Mouse (Mus musculus) C2C12 (cell line): ENCODE data around the gene Dhx58. TPM values are rescaled to one million over a fixed set of nuclear protein-coding genes. Genes with fewer than 3 reads are reported as not detected.
A peak's percentile ranks its signal among the peaks of the same experiment; 100 is the strongest.

Experiments used
- H3K27me3 ChIP-seq: one replicate; pipeline ENCODE4 v1.6.1; 2011; ENCODE audit not compliant: control insufficient read depth, insufficient read depth, insufficient read length
- H3K36me3 ChIP-seq: one replicate; pipeline ENCODE4 v1.6.1; 2011; ENCODE audit not compliant: control insufficient read depth, insufficient read depth
- H3K4me3 ChIP-seq: one replicate; pipeline ENCODE4 v1.5.1; 2011; ENCODE audit warnings: mild to moderate bottlenecking, control low read depth; ENCODE audit not compliant: poor library complexity, insufficient read depth, severe bottlenecking
- H3K79me2 ChIP-seq: one replicate; pipeline ENCODE4 v1.6.1; 2011; ENCODE audit not compliant: control insufficient read depth, insufficient read depth
- H3K79me3 ChIP-seq: one replicate; pipeline ENCODE4 v1.6.1; 2011; ENCODE audit warnings: low read depth, control low read depth
- H3ac ChIP-seq: one replicate; pipeline ENCODE3; 2011; ENCODE audit warnings: low read depth; ENCODE audit not compliant: control insufficient read depth, insufficient read length
- CEBPB ChIP-seq: IDR thresholded peaks from one replicate; pipeline ENCODE4 v1.6.1; 2011; ENCODE audit warnings: low read depth, mild to moderate bottlenecking, control low read depth, moderate library complexity
- CTCF ChIP-seq: IDR thresholded peaks from one replicate; pipeline ENCODE4 v1.5.1; 2011; ENCODE audit not compliant: control insufficient read depth, insufficient read depth, insufficient read length
- FOSL1 ChIP-seq: IDR thresholded peaks from one replicate; pipeline ENCODE4 v1.8.0; 2011; ENCODE audit warnings: mild to moderate bottlenecking, low read length; ENCODE audit not compliant: poor library complexity, insufficient read depth, severe bottlenecking
- MAX ChIP-seq: IDR thresholded peaks from one replicate; pipeline ENCODE4 v1.6.1; 2011; ENCODE audit warnings: mild to moderate bottlenecking, control low read depth
- MYOD1 ChIP-seq: IDR thresholded peaks from one replicate; pipeline ENCODE4 v1.6.1; 2011; ENCODE audit warnings: low read depth; ENCODE audit not compliant: control insufficient read depth, insufficient read length
- MYOG ChIP-seq: IDR thresholded peaks from one replicate; pipeline ENCODE4 v1.6.1; 2011; ENCODE audit not compliant: control insufficient read depth, insufficient read length; ENCODE audit errors: extremely low read depth
- USF1 ChIP-seq: IDR thresholded peaks from one replicate; pipeline ENCODE4 v1.6.1; 2011; ENCODE audit warnings: low read depth, mild to moderate bottlenecking, control low read depth, moderate library complexity
- polyA plus RNA-seq: library from polyadenylated mRNA; unstranded; fragments of >200 nt; fragmentation: generic; extraction: Trizol; gene quantifications from one replicate; pipeline ENCODE4 v1.2.1, GENCODE M21; 2012; ENCODE audit warnings: missing spikeins

Gene Dhx58
- polyA plus RNA-seq, 1 experiment: 0.64 TPM

DNA sequence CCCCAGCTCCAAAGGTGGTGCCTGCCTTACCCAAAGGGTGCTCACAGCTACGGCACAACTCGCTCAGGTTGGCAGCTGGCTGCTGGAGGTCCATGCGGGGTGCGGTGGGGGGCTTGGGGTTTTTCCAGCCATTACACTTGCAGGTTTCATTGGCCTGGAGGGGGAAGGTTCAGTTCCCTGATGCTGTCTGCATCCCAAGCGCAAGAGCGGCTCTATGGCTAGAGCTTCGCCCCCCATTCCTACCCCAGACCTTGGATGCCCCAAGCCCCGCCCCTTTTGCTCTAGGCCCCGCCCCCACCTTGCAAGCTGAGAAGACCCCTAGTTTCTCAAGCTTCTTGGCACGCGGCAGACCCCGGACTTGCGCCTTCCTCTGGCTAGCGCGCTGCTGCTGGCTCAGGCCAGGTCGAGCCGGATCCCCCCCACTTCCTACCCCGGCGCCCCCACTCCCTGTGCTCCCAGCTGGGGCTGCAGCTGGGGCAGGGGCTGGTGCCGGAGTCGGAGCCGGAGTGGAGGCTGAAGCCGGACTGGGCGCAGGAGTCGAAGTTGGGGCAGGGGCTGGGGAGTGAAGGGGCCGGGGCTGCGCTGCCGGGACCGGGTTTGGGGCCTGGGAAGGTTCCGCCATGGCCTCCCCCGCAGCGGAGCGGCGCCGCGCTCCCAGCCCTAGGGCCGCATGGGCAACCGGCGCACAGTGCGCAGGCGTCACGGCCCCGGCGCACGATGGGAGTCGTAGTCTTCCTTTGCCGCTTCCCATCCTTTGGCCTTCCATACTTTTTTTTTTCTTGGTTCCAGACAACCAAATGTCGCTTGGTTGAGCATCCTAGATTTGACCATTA, 7.9 kb upstream of the Dhx58 start, which contains the start of gene Kat2a:
Gene Kat2a, minus strand, starts transcription at position 683 of the 833 bp plus-strand sequence.
- Histone ChIP-seq H3ac (peak within 1 kb of the TSS; percentile 82), H3K79me3 (peaks cover 9% of the 10 kb centered on the region), H3K4me3 (peak within 1 kb of the TSS; percentile 94), H3K27me3 (no peaks in the 10 kb centered on the region), H3K36me3 (peaks cover 65% of the 10 kb centered on the region), H3K79me2 (peaks cover 18% of the 10 kb centered on the region)
- TF ChIP-seq MYOG (no peak), MAX (peak; percentile 93)

DNA sequence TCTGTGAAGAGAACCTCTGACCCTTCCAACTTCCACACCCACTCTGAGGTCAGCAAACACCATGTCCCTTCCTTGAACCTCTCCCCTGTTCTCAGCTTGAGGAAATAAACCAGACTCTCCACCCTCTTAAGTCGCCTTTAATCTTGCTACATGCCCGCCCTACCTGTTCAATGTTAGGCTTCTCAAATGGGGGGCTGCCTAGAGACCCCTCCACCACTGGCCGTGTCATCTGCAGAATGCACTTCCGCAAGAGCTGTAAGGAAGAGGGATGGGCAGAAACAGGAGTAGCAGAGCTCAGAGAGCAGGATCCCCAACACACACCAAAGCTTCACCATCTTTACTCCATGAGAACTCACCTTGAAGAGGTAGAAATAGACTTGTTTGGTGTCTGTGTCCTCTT, 6.9 kb upstream of the Dhx58 start:
- Histone ChIP-seq H3ac (no peak overlapping the region), H3K79me3 (peaks cover 9% of the 10 kb centered on the region), H3K27me3 (no peaks in the 10 kb centered on the region), H3K4me3 (no peak overlapping the region), H3K36me3 (peaks cover 66% of the 10 kb centered on the region), H3K79me2 (peaks cover 18% of the 10 kb centered on the region)
- TF ChIP-seq CTCF: no peak
- no peak for TF ChIP-seq USF1
- TF ChIP-seq MAX: no peak
- no peak for TF ChIP-seq CEBPB
- TF ChIP-seq MYOG: no peak
- no peak for TF ChIP-seq MYOD1
- no peak for TF ChIP-seq FOSL1

DNA sequence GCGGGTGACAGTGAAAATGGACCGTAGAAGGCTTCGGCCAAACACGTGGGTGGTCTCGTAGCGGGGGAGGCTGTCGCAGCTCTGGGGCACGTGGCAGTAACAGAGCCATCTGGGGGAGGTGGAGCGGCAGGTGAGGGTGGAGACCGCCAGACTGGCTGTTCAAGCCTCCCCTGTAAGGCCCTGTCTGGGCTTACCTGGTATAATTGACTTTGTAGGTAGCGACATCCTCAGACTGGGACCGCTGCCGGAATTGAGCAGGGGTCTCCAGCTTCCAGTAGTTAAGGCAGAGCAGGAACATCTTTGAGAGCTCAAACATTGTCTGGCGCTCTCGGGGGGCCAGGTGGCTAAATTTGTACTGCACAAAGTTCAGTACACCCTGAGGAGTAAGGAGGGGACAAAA, 6.5 kb upstream of the Dhx58 start:
- TF ChIP-seq CTCF (no peak), CEBPB (no peak), MYOG (no peak), MYOD1 (no peak), USF1 (no peak)
- Histone ChIP-seq H3K4me3 (no peak overlapping the region), H3K79me3 (peaks cover 9% of the 10 kb centered on the region), H3K36me3 (peaks cover 69% of the 10 kb centered on the region), H3ac (no peak overlapping the region), H3K27me3 (no peaks in the 10 kb centered on the region), H3K79me2 (peaks cover 18% of the 10 kb centered on the region)

DNA sequence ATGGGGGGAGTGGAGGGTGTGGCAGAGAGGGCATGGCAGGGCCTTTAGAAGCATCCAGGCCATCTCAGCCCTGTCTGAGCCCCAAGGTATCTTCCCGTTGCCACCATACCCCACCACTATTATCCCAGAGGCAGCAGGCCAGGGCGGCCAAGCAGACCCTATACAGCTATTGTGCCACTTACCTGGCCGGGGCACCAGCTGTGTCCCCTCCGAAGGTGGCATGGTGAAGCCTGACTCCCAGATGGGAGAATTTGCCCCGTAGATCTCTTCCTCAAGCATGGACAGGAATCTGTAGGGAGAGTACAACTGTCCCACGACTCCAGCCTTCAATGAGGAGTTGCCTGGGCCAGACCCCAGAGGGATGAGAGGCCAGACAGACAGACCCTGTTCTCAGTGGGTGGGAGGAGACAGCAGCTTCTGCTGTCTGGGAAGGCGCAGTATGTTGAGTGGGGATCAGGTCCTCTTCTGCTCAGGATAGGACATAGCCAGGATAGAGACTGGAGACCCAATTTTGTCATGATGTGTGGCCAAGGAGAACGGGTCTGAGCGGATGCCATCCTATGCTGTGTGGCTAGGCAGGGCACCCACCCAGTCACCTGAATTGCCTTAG, 5.2 kb upstream of the Dhx58 start:
- no peak overlapping the region for H3ac ChIP-seq
- peaks cover 74% of the 10 kb centered on the region for H3K36me3 ChIP-seq
- H3K79me3 ChIP-seq: peaks cover 9% of the 10 kb centered on the region
- H3K27me3 ChIP-seq: no peaks in the 10 kb centered on the region
- TF ChIP-seq FOSL1: no peak
- no peak for TF ChIP-seq USF1
- peaks cover 18% of the 10 kb centered on the region for H3K79me2 ChIP-seq
- H3K4me3 ChIP-seq: no peak overlapping the region

DNA sequence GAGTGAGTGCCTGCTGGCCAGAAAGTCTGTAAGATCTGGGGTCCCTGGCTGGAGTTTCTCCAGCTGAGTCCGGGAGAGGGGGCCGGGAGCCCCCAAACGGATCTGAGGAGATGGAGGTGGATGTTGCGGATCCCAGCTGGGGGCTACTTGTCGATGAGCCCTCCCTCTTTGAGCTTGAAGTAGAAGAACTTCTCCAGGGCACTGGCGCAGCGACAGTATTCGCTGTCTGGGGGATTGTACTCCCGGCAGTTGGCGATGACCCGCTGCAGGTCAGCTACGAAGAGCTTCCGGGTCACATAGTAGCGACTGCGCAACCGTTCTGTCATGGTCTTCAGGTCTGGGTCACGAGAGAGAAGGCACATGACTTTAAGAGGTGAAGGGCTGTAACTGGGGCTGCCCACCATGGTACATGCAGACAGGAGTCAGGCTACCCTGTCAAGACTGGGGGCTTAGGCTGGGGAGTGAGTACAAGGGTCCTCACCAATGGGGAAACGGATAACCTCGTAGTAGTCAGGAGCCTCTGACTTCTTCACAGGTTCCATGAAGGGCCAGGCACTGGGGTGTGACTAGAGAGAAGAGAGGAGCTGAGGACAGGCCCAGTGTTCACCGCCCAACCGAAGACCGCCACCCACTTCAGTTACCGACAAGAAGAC, 1.1 kb upstream of the Dhx58 start:
- Histone ChIP-seq H3K4me3 (no peak overlapping the region), H3K79me3 (peaks cover 3% of the 10 kb centered on the region), H3K27me3 (no peaks in the 10 kb centered on the region), H3ac (no peak overlapping the region), H3K79me2 (no peaks in the 10 kb centered on the region), H3K36me3 (peaks cover 58% of the 10 kb centered on the region)
- TF ChIP-seq USF1 (no peak), CTCF (no peak), FOSL1 (no peak), CEBPB (no peak), MAX (no peak), MYOG (no peak), MYOD1 (no peak)

DNA sequence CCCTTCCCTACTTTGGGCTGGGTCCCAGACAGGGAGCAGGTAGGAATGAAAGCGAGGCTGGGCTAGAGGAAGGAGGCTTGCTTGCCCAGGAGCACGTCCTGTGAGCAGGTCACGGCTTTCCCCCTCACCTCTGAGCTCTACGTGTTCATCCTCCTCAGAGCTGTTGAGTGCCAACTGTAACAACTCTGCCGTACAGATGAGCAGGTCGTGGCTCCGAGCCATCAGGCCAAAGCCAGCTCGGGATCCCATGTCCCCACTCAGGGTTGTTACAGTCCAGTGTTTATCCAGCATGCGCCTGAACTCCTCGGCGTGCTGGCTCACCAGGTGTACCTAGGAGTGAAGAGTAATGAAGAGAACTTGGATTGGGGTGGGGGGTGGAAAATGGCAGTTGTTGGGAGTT, 705 bp downstream of the Dhx58 start:
- peaks cover 40% of the 10 kb centered on the region for H3K36me3 ChIP-seq
- no peaks in the 10 kb centered on the region for H3K79me2 ChIP-seq
- no peak for TF ChIP-seq MYOG
- TF ChIP-seq CTCF: no peak
- no peak for TF ChIP-seq MAX
- no peaks in the 10 kb centered on the region for H3K79me3 ChIP-seq
- H3ac ChIP-seq: no peak overlapping the region
- H3K27me3 ChIP-seq: no peaks in the 10 kb centered on the region
- no peak overlapping the region for H3K4me3 ChIP-seq
